Mouse (Mus musculus): Measurements from ENCODE around the gene Stambpl1. TPM values are rescaled to one million over a fixed set of nuclear protein-coding genes. Genes with fewer than 3 reads are reported as not detected.

The Stambpl1 gene
- polyA plus RNA-seq (2015; fragmentation: Nextera tagmentation; extraction: Ambion mirVana) = 9.2 and 11.5 TPM in 2 replicates

- H3K9me3 ChIP-seq = no peaks in the 10 kb centered on the region
- H3K27me3 ChIP-seq = no peaks in the 10 kb centered on the region
- peak within 1 kb of the TSS; percentile 90 for H3K4me2 ChIP-seq
- H3K9ac ChIP-seq = peak within 1 kb of the TSS; percentile 54
- peak; percentile 84 for ATAC-seq (ENCODE audit: borderline replicate concordance, extremely low read depth, low FRiP score, low TSS enrichment)
- H3K36me3 ChIP-seq = no peaks in the 10 kb centered on the region
- peak within 1 kb of the TSS; percentile 51 for H3K27ac ChIP-seq
- under 1% methylated on average over 62 of the region's 62 CpGs for WGBS
- peaks cover 10% of the 10 kb centered on the region for H3K4me1 ChIP-seq
- H3K4me3 ChIP-seq = peak within 1 kb of the TSS; percentile 67
These were observed at the start of gene Stambpl1 for GRCm38 (mm10) chr19:34192008-34192963. Gene Stambpl1 (plus strand): TSS chr19:34192229.

GRCm38 (mm10) chr19:34148421-34148820, 43.6 kb upstream of the Stambpl1 start:
- no peaks in the 10 kb centered on the region for H3K9me3 ChIP-seq
- no peaks in the 10 kb centered on the region for H3K27me3 ChIP-seq
- no peak for ATAC-seq (ENCODE audit: borderline replicate concordance, extremely low read depth, low FRiP score, low TSS enrichment)
- H3K4me3 ChIP-seq = no peak overlapping the region
- H3K36me3 ChIP-seq = no peaks in the 10 kb centered on the region
- no peaks in the 10 kb centered on the region for H3K4me1 ChIP-seq
- WGBS = 76% methylated on average over 4 of the region's 4 CpGs
- no peak overlapping the region for H3K4me2 ChIP-seq
- H3K27ac ChIP-seq = no peak overlapping the region
- H3K9ac ChIP-seq = no peak overlapping the region

- Histone ChIP-seq H3K36me3 (no peaks in the 10 kb centered on the region), H3K4me1 (peaks cover 7% of the 10 kb centered on the region; the same call in 1 of the 2 replicates), H3K27me3 (no peaks in the 10 kb centered on the region), H3K9me3 (no peaks in the 10 kb centered on the region), H3K4me2 (no peak overlapping the region), H3K27ac (no peak overlapping the region), H3K4me3 (no peak overlapping the region), H3K9ac (no peak overlapping the region)
- 52% methylated on average over 1 of the region's 1 CpGs for WGBS
- ATAC-seq (ENCODE audit: borderline replicate concordance, extremely low read depth, low FRiP score, low TSS enrichment) = no peak
These were observed 40.1 kb upstream of the Stambpl1 start for GRCm38 (mm10) chr19:34151909-34152308.

DNA sequence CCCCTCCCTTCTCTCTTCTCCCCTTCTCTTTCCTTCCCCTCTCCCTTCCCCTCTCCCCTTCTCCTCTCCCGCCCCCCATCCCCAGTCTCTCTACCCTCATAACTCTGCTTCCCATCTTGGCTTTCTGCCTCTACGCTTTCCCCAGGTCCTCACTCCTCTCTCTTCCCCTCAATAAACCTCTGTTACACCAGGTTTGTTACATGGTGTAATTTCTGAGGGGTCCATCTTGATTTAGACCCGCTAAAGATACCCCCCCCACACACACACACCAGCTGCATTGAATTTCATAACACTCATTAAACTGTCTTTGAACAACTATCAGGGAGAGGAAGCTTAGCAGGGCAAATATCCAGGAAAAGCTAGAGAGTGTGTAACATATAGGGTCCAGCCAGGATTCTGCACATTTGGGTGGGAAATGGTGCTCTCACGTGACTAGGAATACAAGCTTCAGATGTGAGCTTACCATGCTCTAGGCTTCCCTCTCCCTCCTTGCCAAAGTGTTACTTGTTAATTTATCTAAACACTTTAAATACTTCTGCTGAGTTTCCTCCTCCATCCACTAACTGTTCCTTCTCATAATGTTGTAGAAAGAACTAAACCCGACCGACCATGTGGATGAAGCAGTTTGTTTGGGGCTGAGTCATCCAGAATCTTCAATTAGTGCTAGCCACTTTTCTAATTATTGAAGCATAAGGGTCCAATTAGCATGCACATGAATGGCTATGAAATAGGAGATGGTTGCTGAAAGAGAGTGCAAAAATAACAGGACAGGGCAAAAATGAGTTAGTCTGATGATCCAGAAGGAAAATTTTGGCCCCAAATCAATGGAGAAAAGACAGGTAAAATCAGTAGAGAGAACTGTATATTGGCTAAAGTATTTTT, 38.5 kb upstream of the Stambpl1 start:
- Histone ChIP-seq H3K9ac (no peak overlapping the region), H3K4me3 (no peak overlapping the region), H3K27me3 (no peaks in the 10 kb centered on the region), H3K36me3 (no peaks in the 10 kb centered on the region), H3K4me1 (peaks cover 7% of the 10 kb centered on the region; the same call in 1 of the 2 replicates), H3K9me3 (no peaks in the 10 kb centered on the region), H3K27ac (no peak overlapping the region), H3K4me2 (no peak overlapping the region)
- WGBS = 48% methylated on average over 6 of the region's 6 CpGs
- ATAC-seq (ENCODE audit: borderline replicate concordance, extremely low read depth, low FRiP score, low TSS enrichment) = peak; percentile 93

GRCm38 (mm10) chr19:34162693-34163092, 29.3 kb upstream of the Stambpl1 start:
- WGBS = 88% methylated on average over 5 of the region's 5 CpGs
- Histone ChIP-seq H3K27ac (no peak overlapping the region), H3K36me3 (no peaks in the 10 kb centered on the region), H3K4me3 (no peak overlapping the region), H3K9me3 (no peaks in the 10 kb centered on the region), H3K27me3 (no peaks in the 10 kb centered on the region), H3K4me2 (no peak overlapping the region), H3K4me1 (no peaks in the 10 kb centered on the region), H3K9ac (no peak overlapping the region)
- no peak for ATAC-seq (ENCODE audit: borderline replicate concordance, extremely low read depth, low FRiP score, low TSS enrichment)

DNA sequence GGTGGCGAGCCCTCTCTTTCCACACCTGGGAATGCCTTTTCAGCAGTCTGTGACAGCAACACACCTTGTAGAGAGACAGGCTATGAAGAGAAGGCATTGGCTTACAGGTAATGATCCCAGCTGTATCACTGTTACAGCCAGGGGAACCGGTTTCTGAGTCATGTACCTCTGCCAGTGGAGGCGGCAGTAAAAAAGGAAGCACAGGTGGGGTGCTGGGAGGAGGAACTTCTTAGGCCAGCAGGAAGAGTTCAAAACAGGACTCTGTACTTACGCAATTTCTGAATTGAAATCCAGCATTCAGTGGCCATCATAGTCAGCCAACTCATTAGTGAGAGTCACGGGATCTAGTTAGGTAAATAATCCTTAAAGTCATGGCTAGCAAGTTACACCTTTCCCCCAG, 26.1 kb upstream of the Stambpl1 start, which contains the start of gene Ankrd22:
Gene Ankrd22 (minus strand): TSS at position 163 of the 400 bp plus-strand sequence.
- WGBS = 62% methylated on average over 5 of the region's 5 CpGs
- Histone ChIP-seq H3K9me3 (no peaks in the 10 kb centered on the region), H3K36me3 (no peaks in the 10 kb centered on the region), H3K9ac (no peak within 1 kb of the TSS), H3K27ac (no peak within 1 kb of the TSS), H3K4me2 (no peak within 1 kb of the TSS), H3K4me3 (no peak within 1 kb of the TSS), H3K27me3 (no peaks in the 10 kb centered on the region), H3K4me1 (no peaks in the 10 kb centered on the region)
- ATAC-seq (ENCODE audit: borderline replicate concordance, extremely low read depth, low FRiP score, low TSS enrichment) = no peak

GRCm38 (mm10) chr19:34166386-34166785, 25.6 kb upstream of the Stambpl1 start:
- Histone ChIP-seq H3K4me1 (no peaks in the 10 kb centered on the region), H3K9me3 (no peaks in the 10 kb centered on the region), H3K9ac (no peak overlapping the region), H3K27me3 (no peaks in the 10 kb centered on the region), H3K36me3 (no peaks in the 10 kb centered on the region), H3K27ac (no peak overlapping the region), H3K4me2 (no peak overlapping the region), H3K4me3 (no peak overlapping the region)
- 78% methylated on average over 4 of the region's 4 CpGs for WGBS
- ATAC-seq (ENCODE audit: borderline replicate concordance, extremely low read depth, low FRiP score, low TSS enrichment) = no peak

- H3K27ac ChIP-seq = no peak overlapping the region
- no peak overlapping the region for H3K9ac ChIP-seq
- WGBS = 51% methylated on average over 7 of the region's 7 CpGs
- no peaks in the 10 kb centered on the region for H3K4me1 ChIP-seq
- H3K36me3 ChIP-seq = no peaks in the 10 kb centered on the region
- no peaks in the 10 kb centered on the region for H3K27me3 ChIP-seq
- no peak overlapping the region for H3K4me2 ChIP-seq
- no peak overlapping the region for H3K4me3 ChIP-seq
- H3K9me3 ChIP-seq = no peaks in the 10 kb centered on the region
- ATAC-seq (ENCODE audit: borderline replicate concordance, extremely low read depth, low FRiP score, low TSS enrichment) = no peak
These were observed 23.9 kb upstream of the Stambpl1 start for GRCm38 (mm10) chr19:34167896-34168661.

GRCm38 (mm10) chr19:34169121-34169520, 22.9 kb upstream of the Stambpl1 start:
- no peak overlapping the region for H3K4me2 ChIP-seq
- no peaks in the 10 kb centered on the region for H3K4me1 ChIP-seq

DNA sequence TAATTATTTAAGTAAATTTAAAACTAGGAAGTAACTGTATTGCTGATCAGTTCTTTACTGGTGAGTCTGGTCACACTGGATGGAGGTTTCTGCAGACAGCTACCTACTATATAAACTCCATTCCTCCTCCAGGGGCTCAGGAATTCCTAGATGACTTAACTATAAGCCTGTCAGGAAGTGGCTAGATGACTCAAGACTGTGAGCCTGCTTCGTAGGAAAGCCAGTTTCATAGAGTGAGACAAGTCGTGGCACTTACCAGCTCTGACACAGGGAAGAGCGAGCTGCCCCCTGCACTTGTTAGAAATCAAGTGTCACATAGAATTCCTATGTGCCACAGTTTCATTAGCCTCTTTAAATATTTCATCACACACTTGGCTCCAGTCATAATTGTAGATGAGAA, 20.9 kb upstream of the Stambpl1 start:
- no peak overlapping the region for H3K4me3 ChIP-seq
- H3K36me3 ChIP-seq = no peaks in the 10 kb centered on the region
- no peaks in the 10 kb centered on the region for H3K4me1 ChIP-seq
- 34% methylated on average over 3 of the region's 3 CpGs for WGBS
- H3K9me3 ChIP-seq = no peaks in the 10 kb centered on the region
- no peaks in the 10 kb centered on the region for H3K27me3 ChIP-seq
- no peak overlapping the region for H3K27ac ChIP-seq
- ATAC-seq (ENCODE audit: borderline replicate concordance, extremely low read depth, low FRiP score, low TSS enrichment) = no peak
- no peak overlapping the region for H3K4me2 ChIP-seq
- no peak overlapping the region for H3K9ac ChIP-seq

More at GRCm38 (mm10) chr19:34169121-34169520, 22.9 kb upstream of the Stambpl1 start:
- Histone ChIP-seq H3K27ac (no peak overlapping the region), H3K27me3 (no peaks in the 10 kb centered on the region), H3K4me3 (no peak overlapping the region), H3K36me3 (no peaks in the 10 kb centered on the region), H3K9me3 (no peaks in the 10 kb centered on the region), H3K9ac (no peak overlapping the region)
- ATAC-seq (ENCODE audit: borderline replicate concordance, extremely low read depth, low FRiP score, low TSS enrichment) = no peak

DNA sequence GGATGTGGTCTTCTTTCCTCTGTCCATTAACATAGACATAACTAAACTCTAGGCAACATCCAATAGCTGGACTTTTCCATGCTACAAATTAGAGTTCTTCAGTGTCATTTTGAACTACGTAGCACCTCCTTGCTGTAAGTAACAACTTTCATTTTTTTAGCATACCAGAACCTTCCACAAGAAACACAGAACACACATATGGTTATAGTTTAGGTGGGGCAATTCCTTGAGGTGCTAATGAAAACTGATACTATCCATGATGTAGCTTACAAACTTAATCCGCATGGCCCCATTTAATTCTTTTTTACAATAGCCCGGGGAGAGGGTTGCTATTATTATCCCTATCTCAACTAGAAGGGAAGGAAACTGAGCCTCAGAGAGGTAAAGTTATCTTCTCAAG, 18.0 kb upstream of the Stambpl1 start:
- Histone ChIP-seq H3K27me3 (no peaks in the 10 kb centered on the region), H3K9me3 (no peaks in the 10 kb centered on the region), H3K27ac (no peak overlapping the region), H3K36me3 (no peaks in the 10 kb centered on the region), H3K4me3 (no peak overlapping the region), H3K4me1 (no peaks in the 10 kb centered on the region), H3K9ac (no peak overlapping the region), H3K4me2 (no peak overlapping the region)
- no peak for ATAC-seq (ENCODE audit: borderline replicate concordance, extremely low read depth, low FRiP score, low TSS enrichment)
- 77% methylated on average over 3 of the region's 3 CpGs for WGBS

Measured in lung, embryonic 15.5 days (tissue).